Mouse (Mus musculus) E14TG2a.4 (cell line): ENCODE measurements around the gene Gtf2h3.
A peak's percentile ranks its signal among the peaks of the same experiment; 100 is the strongest.

ENCODE experiments used
- H3K27me3 ChIP-seq: 2 replicates; pipeline ENCODE4 v1.6.1; 2014; ENCODE audit warnings: low read length, control low read depth; ENCODE audit not compliant: insufficient read depth
- H3K36me3 ChIP-seq: 2 replicates; pipeline ENCODE4 v1.6.1; 2014; ENCODE audit warnings: low read length, control low read depth; ENCODE audit not compliant: insufficient read depth
- H3K4me1 ChIP-seq: replicated peaks from 2 replicates; pipeline ENCODE4 v1.6.1; 2014; ENCODE audit warnings: low read depth, low read length, control low read depth
- H3K4me3 ChIP-seq: replicated peaks from 2 replicates; pipeline ENCODE4 v1.5.1; 2014; ENCODE audit warnings: mild to moderate bottlenecking, low read length
- H3K9me3 ChIP-seq: 2 replicates; pipeline ENCODE4 v1.6.1; 2014; ENCODE audit warnings: low read length, control low read depth
- CTCF ChIP-seq: conservative IDR thresholded peaks from 2 replicates; pipeline ENCODE4 v1.5.1; 2014; ENCODE audit warnings: low read length
- NANOG ChIP-seq: IDR thresholded peaks from 2 replicates; pipeline ENCODE4 v1.6.1; 2014; ENCODE audit warnings: borderline replicate concordance, low read length, mixed read lengths
- POU5F1 ChIP-seq: IDR thresholded peaks from 2 replicates; pipeline ENCODE4 v1.6.1; 2014; ENCODE audit warnings: low read length, borderline replicate concordance

Gene Gtf2h3

DNA sequence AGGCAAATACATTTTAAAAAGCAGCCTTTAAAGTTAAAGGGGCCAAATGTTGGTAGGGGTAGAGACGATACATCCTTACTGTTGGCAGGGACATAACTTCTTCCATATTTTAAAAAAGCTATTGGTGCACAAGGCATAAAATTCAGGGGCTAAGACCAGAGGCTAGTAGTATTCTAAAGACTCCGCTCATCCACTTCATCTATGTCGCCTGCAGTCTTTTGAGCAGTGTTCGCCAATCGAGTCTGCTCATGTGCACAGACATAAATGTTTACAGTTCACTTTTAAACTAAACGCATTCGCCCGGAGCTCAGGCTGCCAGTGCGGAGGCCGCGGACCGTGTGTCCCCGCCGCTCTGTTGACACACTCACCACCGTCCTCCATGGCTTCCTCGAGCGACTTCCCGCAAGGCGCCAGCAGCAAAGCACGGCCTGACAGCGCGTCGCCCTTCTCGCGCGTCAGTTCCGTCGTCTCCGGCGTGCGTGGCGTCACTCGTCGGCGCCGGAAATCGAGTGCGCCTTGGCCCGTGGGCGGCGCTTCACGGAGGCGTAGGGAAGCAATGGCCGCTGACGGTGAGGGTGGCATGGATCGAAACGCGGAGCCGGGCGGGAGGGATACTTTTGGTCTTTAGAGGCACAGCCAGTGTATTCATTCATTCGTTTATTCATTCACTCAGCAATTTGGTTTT, at the start of gene Gtf2h3, which contains the start of gene Eif2b1:
Gtf2h3 (plus strand) TSS at position 508 of the 685 bp plus-strand sequence.
Eif2b1 (minus strand) TSS at position 499 of the 685 bp plus-strand sequence.
- Histone ChIP-seq H3K4me1 (peaks cover 54% of the 10 kb centered on the region), H3K27me3 (no peaks in the 10 kb centered on the region), H3K9me3 (no peaks in the 10 kb centered on the region), H3K4me3 (peak within 1 kb of the TSS; percentile 100), H3K36me3 (peaks cover 77% of the 10 kb centered on the region)
- TF ChIP-seq POU5F1 (no peak), NANOG (no peak), CTCF (no peak)

DNA sequence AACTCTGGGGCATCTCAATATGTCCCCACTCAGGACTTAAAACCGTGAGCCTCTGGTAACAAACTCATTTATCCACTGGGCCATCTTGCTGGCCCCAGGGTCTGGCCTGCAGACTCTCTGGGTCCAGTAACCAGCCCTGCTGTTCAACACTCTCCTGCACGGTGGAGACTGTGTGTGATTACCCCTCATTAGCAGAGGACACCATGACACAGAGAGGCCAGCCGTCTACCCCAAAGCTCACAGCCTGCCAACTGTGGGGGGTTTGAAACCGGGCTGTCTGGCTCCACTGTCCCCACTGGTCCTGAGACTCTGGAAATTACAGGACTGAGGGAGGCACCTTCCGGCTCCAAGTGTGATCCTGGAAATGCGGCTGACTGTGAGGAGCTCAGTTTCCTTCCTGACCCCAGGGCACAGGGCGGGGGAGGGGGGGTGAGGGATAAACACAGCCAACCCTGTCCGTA, 49.7 kb upstream of the Gtf2h3 start:
- peaks cover 17% of the 10 kb centered on the region for H3K36me3 ChIP-seq
- no peak for TF ChIP-seq POU5F1
- TF ChIP-seq NANOG: no peak
- TF ChIP-seq CTCF: no peak
- H3K27me3 ChIP-seq: peaks cover 4% of the 10 kb centered on the region; the same call in 1 of the 2 replicates
- H3K9me3 ChIP-seq: no peaks in the 10 kb centered on the region
- peaks cover 67% of the 10 kb centered on the region for H3K4me1 ChIP-seq
- peak overlapping the region; percentile 90 for H3K4me3 ChIP-seq

DNA sequence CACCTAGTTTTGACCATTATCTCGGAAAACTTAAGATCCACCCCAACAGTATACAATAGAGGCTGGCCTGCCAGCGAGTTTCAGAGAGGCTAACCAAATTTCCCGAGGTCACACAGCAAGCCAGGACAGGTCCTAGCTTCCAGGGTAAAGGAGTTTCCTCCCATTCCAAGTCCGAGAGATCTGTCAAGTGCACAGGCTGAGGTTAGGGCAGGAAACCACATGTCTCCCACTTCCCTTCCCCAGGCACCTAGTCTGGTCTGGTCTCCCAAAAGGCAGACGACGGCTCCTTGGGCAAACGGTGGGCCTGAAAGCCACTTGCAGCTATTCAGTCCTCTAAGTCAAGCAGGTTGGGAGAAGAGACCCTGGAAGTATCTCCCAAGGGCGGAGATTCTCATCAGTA, 49.2 kb upstream of the Gtf2h3 start:
- peaks cover 65% of the 10 kb centered on the region for H3K4me1 ChIP-seq
- H3K36me3 ChIP-seq: peaks cover 12% of the 10 kb centered on the region
- H3K9me3 ChIP-seq: no peaks in the 10 kb centered on the region
- H3K27me3 ChIP-seq: peaks cover 4% of the 10 kb centered on the region; the same call in 1 of the 2 replicates
- H3K4me3 ChIP-seq: peak overlapping the region; percentile 90
- TF ChIP-seq POU5F1 (no peak), NANOG (no peak), CTCF (no peak)

- Histone ChIP-seq H3K9me3 (no peaks in the 10 kb centered on the region), H3K4me1 (peaks cover 66% of the 10 kb centered on the region), H3K4me3 (peak within 1 kb of the TSS; percentile 90), H3K36me3 (peaks cover 4% of the 10 kb centered on the region; the same call in 1 of the 2 replicates), H3K27me3 (peaks cover 4% of the 10 kb centered on the region; the same call in 1 of the 2 replicates)
- TF ChIP-seq NANOG (no peak), POU5F1 (no peak)
These were observed 48.0 kb upstream of the Gtf2h3 start, which contains the start of gene Rilpl1 for GRCm38 (mm10) chr5:124530655-124531582. Gene Rilpl1, minus strand, starts transcription at chr5:124531391.

- Histone ChIP-seq H3K4me3 (peak overlapping the region; percentile 90), H3K27me3 (peaks cover 4% of the 10 kb centered on the region; the same call in 1 of the 2 replicates), H3K36me3 (no peaks in the 10 kb centered on the region; the same call in 1 of the 2 replicates), H3K9me3 (no peaks in the 10 kb centered on the region), H3K4me1 (peaks cover 68% of the 10 kb centered on the region)
- TF ChIP-seq NANOG: no peak
- no peak for TF ChIP-seq CTCF
- no peak for TF ChIP-seq POU5F1
These were observed 47.4 kb upstream of the Gtf2h3 start for GRCm38 (mm10) chr5:124531583-124531930.

- Histone ChIP-seq H3K4me3 (peak overlapping the region; percentile 90; the same call in 1 of the 2 replicates), H3K9me3 (no peaks in the 10 kb centered on the region), H3K4me1 (peaks cover 69% of the 10 kb centered on the region), H3K27me3 (peaks cover 4% of the 10 kb centered on the region; the same call in 1 of the 2 replicates), H3K36me3 (no peaks in the 10 kb centered on the region)
- TF ChIP-seq CTCF (no peak), POU5F1 (no peak), NANOG (no peak)
These were observed 46.5 kb upstream of the Gtf2h3 start for GRCm38 (mm10) chr5:124532451-124532850.

- Histone ChIP-seq H3K27me3 (peaks cover under 1% of the 10 kb centered on the region; the same call in 1 of the 2 replicates), H3K9me3 (no peaks in the 10 kb centered on the region), H3K36me3 (no peaks in the 10 kb centered on the region), H3K4me3 (no peak overlapping the region), H3K4me1 (peaks cover 56% of the 10 kb centered on the region)
- no peak for TF ChIP-seq NANOG
- TF ChIP-seq POU5F1: no peak
- TF ChIP-seq CTCF: no peak
These were observed 43.9 kb upstream of the Gtf2h3 start for GRCm38 (mm10) chr5:124535016-124535415.

DNA sequence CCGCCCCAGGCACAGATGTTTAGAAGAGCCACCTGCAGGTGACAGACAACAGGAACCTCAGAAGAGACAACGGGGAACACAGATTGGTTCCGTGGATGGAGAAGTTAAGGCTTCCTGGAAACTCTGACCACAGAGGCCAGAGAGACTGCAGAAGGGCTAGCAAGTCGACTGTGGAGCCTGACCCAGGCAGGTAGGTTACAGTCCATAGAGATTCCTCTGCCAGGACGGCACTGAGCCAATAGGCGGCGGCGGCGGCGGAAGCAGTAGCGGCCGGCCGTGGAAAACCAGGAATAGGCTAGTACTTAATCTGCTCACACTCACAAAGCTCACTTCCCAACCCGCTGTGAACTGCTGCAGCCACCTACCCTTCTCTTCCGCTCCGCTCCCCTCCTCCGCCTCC, 42.2 kb upstream of the Gtf2h3 start:
- Histone ChIP-seq H3K9me3 (no peaks in the 10 kb centered on the region), H3K27me3 (no peaks in the 10 kb centered on the region), H3K36me3 (no peaks in the 10 kb centered on the region), H3K4me3 (peak overlapping the region; percentile 62), H3K4me1 (peaks cover 49% of the 10 kb centered on the region)
- no peak for TF ChIP-seq NANOG
- TF ChIP-seq CTCF: 0 out of 2 replicates have a peak, but pooled peaks have one; percentile 6
